Mouse (Mus musculus) erythroblast, embryonic 14.5 days (primary cell): ENCODE results near the gene Mpzl1.

Experiments
- GATA1 ChIP-seq: IDR thresholded peaks from 2 replicates; pipeline ENCODE4 v1.6.1; 2012; ENCODE audit warnings: low read length, inconsistent platforms, mixed read lengths
- TAL1 ChIP-seq: IDR thresholded peaks from 3 replicates; pipeline ENCODE4 v1.6.1; 2012; ENCODE audit warnings: low read length, inconsistent platforms, mixed read lengths

DNA sequence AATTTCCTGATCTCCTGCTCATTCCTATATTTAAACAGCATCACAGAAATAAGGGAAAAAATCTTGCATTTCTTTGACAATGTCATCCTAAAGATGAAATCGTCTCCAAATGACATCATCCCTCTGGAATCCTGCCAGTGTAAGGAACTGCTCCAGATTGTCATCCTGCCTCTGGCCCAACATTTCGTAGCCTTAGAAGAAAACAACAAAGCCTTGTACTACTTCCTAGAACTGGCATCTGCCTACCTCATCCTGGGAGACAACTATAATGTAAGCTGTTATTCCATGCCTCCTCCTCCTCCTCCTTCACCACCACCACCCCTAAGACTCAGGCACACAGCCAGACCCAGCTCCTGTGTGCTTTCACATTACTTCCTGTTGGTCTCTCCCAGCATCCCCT, 77.6 kb downstream of the Mpzl1 start:
- TF ChIP-seq GATA1 (no peak), TAL1 (no peak)
